Mouse (Mus musculus): ENCODE measurements at regions not wholly inside any gene's neighbourhood (a gene's known extent, or its start where the extent isn't known, plus 50 kb on each side); places are given as distances from the start of the nearest gene placed in this dataset.

GRCm38 (mm10) chr6:50969997-50970396 is 315.8 kb upstream of the Npvf start:
- Histone ChIP-seq H3K4me2 (no peak overlapping the region), H3K4me1 (replicated peaks) (no peaks in the 10 kb centered on the region), H3K27me3 (no peaks in the 10 kb centered on the region), H3K36me3 (no peaks in the 10 kb centered on the region), H3K4me3 (no peak overlapping the region), H3K9ac (no peak overlapping the region), H3K9me3 (no peaks in the 10 kb centered on the region), H3K27ac (no peak overlapping the region)
- 85% methylated on average over 7 of the region's 7 CpGs for WGBS
- ATAC-seq (ENCODE audit: low FRiP score) = no peak

- Histone ChIP-seq H3K27ac (no peak overlapping the region), H3K9ac (no peak overlapping the region), H3K9me3 (no peaks in the 10 kb centered on the region), H3K4me2 (no peak overlapping the region), H3K4me3 (no peak overlapping the region), H3K36me3 (no peaks in the 10 kb centered on the region), H3K4me1 (replicated peaks) (no peaks in the 10 kb centered on the region), H3K27me3 (no peaks in the 10 kb centered on the region)
- 83% methylated on average over 8 of the region's 8 CpGs for WGBS
- no peak for ATAC-seq (ENCODE audit: low FRiP score)
These were observed 316.5 kb upstream of the Npvf start for GRCm38 (mm10) chr6:50970770-50971169.

- 0 out of 2 replicates have a peak, but pooled peaks cover 5% of the 10 kb centered on the region for H3K4me1 ChIP-seq (replicated peaks)
- ATAC-seq (ENCODE audit: low FRiP score) = no peak
- H3K36me3 ChIP-seq = no peaks in the 10 kb centered on the region
- no peak overlapping the region for H3K9ac ChIP-seq
- no peaks in the 10 kb centered on the region for H3K9me3 ChIP-seq
- H3K27ac ChIP-seq = no peak overlapping the region
- 88% methylated on average over 4 of the region's 4 CpGs for WGBS
- no peak overlapping the region for H3K4me3 ChIP-seq
- no peak overlapping the region for H3K4me2 ChIP-seq
- no peaks in the 10 kb centered on the region for H3K27me3 ChIP-seq
These were observed 318.0 kb upstream of the Npvf start for GRCm38 (mm10) chr6:50972268-50972667.

- WGBS = 94% methylated on average over 2 of the region's 2 CpGs
- H3K9ac ChIP-seq = no peak overlapping the region
- H3K4me2 ChIP-seq = no peak overlapping the region
- H3K36me3 ChIP-seq = no peaks in the 10 kb centered on the region
- no peaks in the 10 kb centered on the region for H3K27me3 ChIP-seq
- no peak overlapping the region for H3K27ac ChIP-seq
- 0 out of 2 replicates have a peak, but pooled peaks cover 9% of the 10 kb centered on the region for H3K4me1 ChIP-seq (replicated peaks)
- H3K4me3 ChIP-seq = no peak overlapping the region
- no peaks in the 10 kb centered on the region for H3K9me3 ChIP-seq
- ATAC-seq (ENCODE audit: low FRiP score) = no peak
These were observed 319.0 kb upstream of the Npvf start for GRCm38 (mm10) chr6:50973231-50973654.

GRCm38 (mm10) chr6:50973815-50974214 is 319.6 kb upstream of the Npvf start:
- no peaks in the 10 kb centered on the region for H3K36me3 ChIP-seq
- no peaks in the 10 kb centered on the region for H3K9me3 ChIP-seq
- H3K4me1 ChIP-seq (replicated peaks) = 0 out of 2 replicates have a peak, but pooled peaks cover 9% of the 10 kb centered on the region
- H3K4me3 ChIP-seq = no peak overlapping the region
- H3K9ac ChIP-seq = no peak overlapping the region
- ATAC-seq (ENCODE audit: low FRiP score) = no peak
- H3K4me2 ChIP-seq = no peak overlapping the region
- H3K27ac ChIP-seq = no peak overlapping the region
- no peaks in the 10 kb centered on the region for H3K27me3 ChIP-seq

- no peak for ATAC-seq (ENCODE audit: low FRiP score)
- WGBS = 14% methylated on average over 1 of the region's 1 CpGs
- H3K9me3 ChIP-seq = no peaks in the 10 kb centered on the region
These were observed 320.7 kb upstream of the Npvf start for GRCm38 (mm10) chr6:50974961-50975360.

GRCm38 (mm10) chr6:50976973-50977372 is 322.7 kb upstream of the Npvf start:
- Histone ChIP-seq H3K4me3 (no peak overlapping the region), H3K9me3 (no peaks in the 10 kb centered on the region), H3K27me3 (no peaks in the 10 kb centered on the region), H3K9ac (no peak overlapping the region), H3K36me3 (no peaks in the 10 kb centered on the region), H3K27ac (0 out of 2 replicates have a peak overlapping the region, but pooled peaks have one; percentile 15), H3K4me2 (no peak overlapping the region), H3K4me1 (replicated peaks) (peaks cover 17% of the 10 kb centered on the region)
- 64% methylated on average over 7 of the region's 7 CpGs for WGBS
- no peak for ATAC-seq (ENCODE audit: low FRiP score)

More at GRCm38 (mm10) chr6:50974961-50975360, 320.7 kb upstream of the Npvf start:
- no peak overlapping the region for H3K4me2 ChIP-seq
- no peak overlapping the region for H3K4me3 ChIP-seq
- H3K4me1 ChIP-seq (replicated peaks) = 0 out of 2 replicates have a peak, but pooled peaks cover 9% of the 10 kb centered on the region
- no peak overlapping the region for H3K27ac ChIP-seq
- no peak overlapping the region for H3K9ac ChIP-seq
- H3K36me3 ChIP-seq = no peaks in the 10 kb centered on the region
- H3K27me3 ChIP-seq = no peaks in the 10 kb centered on the region

- Histone ChIP-seq H3K27me3 (no peaks in the 10 kb centered on the region), H3K9me3 (no peaks in the 10 kb centered on the region), H3K4me3 (no peak overlapping the region), H3K9ac (no peak overlapping the region), H3K4me1 (replicated peaks) (peaks cover 21% of the 10 kb centered on the region), H3K36me3 (no peaks in the 10 kb centered on the region), H3K27ac (no peak overlapping the region), H3K4me2 (no peak overlapping the region)
- 49% methylated on average over 8 of the region's 8 CpGs for whole genome bisulfite sequencing
- no peak for ATAC-seq (ENCODE audit: low FRiP score)
These were observed 323.1 kb upstream of the Npvf start for GRCm38 (mm10) chr6:50977381-50977780.

GRCm38 (mm10) chr6:50978016-50978415 is 323.8 kb upstream of the Npvf start:
- Histone ChIP-seq H3K4me3 (no peak overlapping the region), H3K4me1 (replicated peaks) (peaks cover 24% of the 10 kb centered on the region), H3K27ac (no peak overlapping the region), H3K36me3 (no peaks in the 10 kb centered on the region), H3K9ac (no peak overlapping the region), H3K4me2 (no peak overlapping the region), H3K9me3 (no peaks in the 10 kb centered on the region), H3K27me3 (no peaks in the 10 kb centered on the region)
- no peak for ATAC-seq (ENCODE audit: low FRiP score)
- 71% methylated on average over 4 of the region's 4 CpGs for WGBS

GRCm38 (mm10) chr6:50978571-50978970 is 324.3 kb upstream of the Npvf start:
- H3K27ac ChIP-seq = 0 out of 2 replicates have a peak overlapping the region, but pooled peaks have one; percentile 8
- H3K9ac ChIP-seq = no peak overlapping the region
- ATAC-seq (ENCODE audit: low FRiP score) = no peak

GRCm38 (mm10) chr6:50979764-50980163 is 325.5 kb upstream of the Npvf start:
- Histone ChIP-seq H3K4me3 (no peak overlapping the region), H3K27me3 (no peaks in the 10 kb centered on the region), H3K9me3 (no peaks in the 10 kb centered on the region), H3K4me1 (replicated peaks) (peaks cover 40% of the 10 kb centered on the region), H3K9ac (no peak overlapping the region), H3K27ac (no peak overlapping the region), H3K36me3 (no peaks in the 10 kb centered on the region), H3K4me2 (no peak overlapping the region)
- ATAC-seq (ENCODE audit: low FRiP score) = no peak
- 72% methylated on average over 1 of the region's 1 CpGs for WGBS

More at GRCm38 (mm10) chr6:50978571-50978970, 324.3 kb upstream of the Npvf start:
- WGBS = 47% methylated on average over 3 of the region's 3 CpGs
- no peaks in the 10 kb centered on the region for H3K9me3 ChIP-seq
- H3K27me3 ChIP-seq = no peaks in the 10 kb centered on the region
- H3K36me3 ChIP-seq = no peaks in the 10 kb centered on the region
- no peak overlapping the region for H3K4me2 ChIP-seq
- peaks cover 28% of the 10 kb centered on the region for H3K4me1 ChIP-seq (replicated peaks)
- no peak overlapping the region for H3K4me3 ChIP-seq

- Histone ChIP-seq H3K9ac (no peak overlapping the region), H3K36me3 (no peaks in the 10 kb centered on the region), H3K4me1 (replicated peaks) (peaks cover 45% of the 10 kb centered on the region), H3K4me2 (no peak overlapping the region), H3K9me3 (no peaks in the 10 kb centered on the region), H3K27me3 (no peaks in the 10 kb centered on the region), H3K27ac (no peak overlapping the region), H3K4me3 (no peak overlapping the region)
- WGBS = 94% methylated on average over 4 of the region's 4 CpGs
- ATAC-seq (ENCODE audit: low FRiP score) = no peak
These were observed 326.1 kb upstream of the Npvf start for GRCm38 (mm10) chr6:50980311-50980710.

- Histone ChIP-seq H3K4me2 (no peak overlapping the region), H3K36me3 (no peaks in the 10 kb centered on the region), H3K4me1 (replicated peaks) (peaks cover 51% of the 10 kb centered on the region), H3K27me3 (no peaks in the 10 kb centered on the region), H3K27ac (no peak overlapping the region), H3K9me3 (no peaks in the 10 kb centered on the region), H3K9ac (no peak overlapping the region), H3K4me3 (no peak overlapping the region)
- no peak for ATAC-seq (ENCODE audit: low FRiP score)
- 49% methylated on average over 7 of the region's 7 CpGs for WGBS
These were observed 327.6 kb upstream of the Npvf start for GRCm38 (mm10) chr6:50981702-50982309.

Measured in hindbrain, embryonic 13.5 days (tissue).